Mouse (Mus musculus) megakaryocyte progenitor cell, adult 5-6 weeks (primary cell): ENCODE measurements around the gene Cacna2d1. TPM values are rescaled to one million over a fixed set of nuclear protein-coding genes. Genes with fewer than 3 reads are reported as not detected.

Source experiments
- ATAC-seq: replicated peaks from 2 replicates; pipeline ENCODE4 v1.8.0; 2016; ENCODE audit warnings: mild to moderate bottlenecking, moderate TSS enrichment, inconsistent platforms; ENCODE audit not compliant: poor library complexity
- total RNA-seq, 2 experiments: library from RNA; stranded (forward) in 1 of 2; stranded (reverse) in 1 of 2; fragments of 157-497, 149-512 nt in 1 of 2; fragments of 200-1000 nt in 1 of 2; gene quantifications; 2 replicates each; pipeline versions ENCODE4 v1.2.3 to v1.2.4; 2015 to 2017

Gene Cacna2d1
- total RNA-seq, 2 experiments from 2014 or later = not detected

- ATAC-seq = no peak
Observed at GRCm38 (mm10) chr5:16252738-16253513, 318.4 kb downstream of the Cacna2d1 start.

- no peak for ATAC-seq
Observed at GRCm38 (mm10) chr5:16253768-16254167, 319.3 kb downstream of the Cacna2d1 start.

GRCm38 (mm10) chr5:16265385-16265784 is 330.9 kb downstream of the Cacna2d1 start:
- no peak for ATAC-seq

GRCm38 (mm10) chr5:16277058-16277457 is 342.6 kb downstream of the Cacna2d1 start:
- ATAC-seq = no peak

GRCm38 (mm10) chr5:16281229-16281628 is 346.7 kb downstream of the Cacna2d1 start:
- no peak for ATAC-seq

DNA sequence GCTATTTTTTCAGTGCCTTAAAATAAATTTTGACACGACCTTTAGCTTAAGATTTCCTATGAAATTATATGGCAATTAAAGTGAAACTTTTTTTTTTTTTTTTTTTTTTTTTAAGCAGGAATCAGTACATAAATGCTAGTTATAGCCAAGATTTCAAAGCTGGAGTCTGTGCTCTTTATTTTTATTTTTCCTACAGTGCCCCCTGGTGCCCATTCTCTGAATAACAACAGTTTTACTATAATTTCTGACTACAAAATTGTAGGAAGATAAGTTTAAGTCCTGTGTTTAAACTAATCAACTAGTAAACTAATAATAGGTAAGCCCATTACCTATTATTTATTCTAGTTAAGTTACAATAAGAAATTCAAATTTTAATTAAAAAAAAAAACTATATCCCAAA is 358.7 kb downstream of the Cacna2d1 start:
- ATAC-seq = peak; percentile 64

GRCm38 (mm10) chr5:16293825-16294224 is 359.3 kb downstream of the Cacna2d1 start:
- no peak for ATAC-seq

DNA sequence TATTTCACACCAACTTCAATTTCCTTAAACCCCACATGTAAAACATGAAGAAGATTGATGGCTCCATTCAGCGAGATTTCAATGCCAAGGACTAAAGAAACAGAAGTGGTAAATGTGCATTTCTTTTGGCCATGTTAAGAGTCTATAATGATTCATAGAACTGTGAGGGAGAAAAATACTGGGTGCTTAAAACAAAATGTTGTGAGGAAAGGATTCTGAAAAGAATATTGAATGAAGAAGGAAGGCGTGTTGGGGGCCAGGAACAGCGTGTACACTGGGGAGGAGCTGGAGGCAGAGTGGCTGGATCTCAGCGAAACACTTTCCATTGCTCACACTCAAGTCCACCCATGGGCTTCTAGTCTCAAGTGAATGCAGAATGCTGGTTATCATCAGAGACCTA is 360.2 kb downstream of the Cacna2d1 start:
- no peak for ATAC-seq

GRCm38 (mm10) chr5:16297170-16297771 is 362.8 kb downstream of the Cacna2d1 start:
- no peak for ATAC-seq

GRCm38 (mm10) chr5:16299631-16300030 is 365.1 kb downstream of the Cacna2d1 start:
- ATAC-seq = no peak

- peak; percentile 100 for ATAC-seq
Observed at GRCm38 (mm10) chr5:16309168-16310006, 374.9 kb downstream of the Cacna2d1 start.

- no peak for ATAC-seq
Observed at GRCm38 (mm10) chr5:16314242-16314641, 379.8 kb downstream of the Cacna2d1 start.

DNA sequence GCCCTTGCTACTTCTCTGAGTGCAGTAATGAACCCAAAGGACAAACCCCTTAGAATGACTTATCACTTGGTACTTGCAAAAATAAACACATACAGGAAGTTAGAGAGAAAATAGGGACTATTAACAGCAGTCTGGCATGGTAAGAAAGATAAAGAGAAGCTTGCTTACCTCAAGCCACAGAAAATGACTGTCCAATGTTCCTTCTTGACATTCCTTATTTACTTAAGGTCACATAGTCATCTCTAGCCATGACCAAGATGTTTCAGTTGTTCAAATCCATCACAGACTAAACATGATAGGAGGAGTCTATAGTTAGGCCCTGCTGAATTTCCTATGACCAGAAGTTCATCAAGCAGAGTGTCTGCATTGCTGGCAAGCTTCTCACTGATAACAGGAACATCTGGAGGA is 381.5 kb downstream of the Cacna2d1 start:
- ATAC-seq = peak; percentile 56

DNA sequence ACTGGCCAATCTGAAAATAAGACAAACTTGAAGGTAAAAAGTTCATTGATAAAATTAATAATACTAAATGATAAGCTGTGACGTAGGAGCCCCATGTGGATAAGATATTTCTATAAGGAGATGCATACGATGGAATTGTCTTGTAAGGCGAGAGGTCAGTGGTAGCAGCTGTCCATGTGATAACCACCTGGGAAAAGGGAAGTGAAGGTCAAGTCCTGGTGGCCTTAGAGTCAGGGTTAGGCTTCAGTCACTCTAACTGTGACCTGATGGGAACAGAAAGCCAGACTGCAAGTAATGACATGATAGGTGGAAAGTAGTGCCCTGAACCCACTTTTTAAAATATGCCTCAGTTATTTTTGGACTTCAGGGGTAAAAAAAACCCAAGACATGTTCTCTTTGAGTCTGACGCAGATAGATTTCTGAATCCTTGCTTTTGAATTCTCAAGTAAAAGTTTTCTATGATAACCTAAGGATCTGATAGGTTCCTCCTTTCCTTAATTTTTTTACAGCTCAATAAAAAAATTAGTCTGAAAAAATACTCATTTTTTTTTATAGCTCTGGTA is 383.3 kb downstream of the Cacna2d1 start:
- ATAC-seq = peak; percentile 61

DNA sequence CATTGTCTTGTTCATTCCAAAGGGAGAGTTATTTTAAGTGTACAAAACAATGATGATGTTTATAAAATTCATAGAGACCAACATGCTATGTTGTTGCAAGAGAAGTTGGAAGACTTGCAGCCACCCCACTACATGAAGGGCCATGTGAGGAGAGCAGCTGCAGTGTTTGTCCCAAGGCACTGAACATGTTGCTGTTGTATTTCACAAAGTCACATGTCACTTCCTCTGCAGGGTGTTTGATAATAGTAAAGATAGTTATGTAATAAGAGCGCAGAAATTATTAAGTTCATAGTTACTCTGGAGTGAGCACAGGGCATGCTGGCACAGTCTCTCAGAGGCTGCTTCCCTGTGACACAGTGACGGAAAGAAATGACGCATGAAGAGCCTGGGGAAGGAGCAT is 392.1 kb downstream of the Cacna2d1 start:
- peak; percentile 85 for ATAC-seq

DNA sequence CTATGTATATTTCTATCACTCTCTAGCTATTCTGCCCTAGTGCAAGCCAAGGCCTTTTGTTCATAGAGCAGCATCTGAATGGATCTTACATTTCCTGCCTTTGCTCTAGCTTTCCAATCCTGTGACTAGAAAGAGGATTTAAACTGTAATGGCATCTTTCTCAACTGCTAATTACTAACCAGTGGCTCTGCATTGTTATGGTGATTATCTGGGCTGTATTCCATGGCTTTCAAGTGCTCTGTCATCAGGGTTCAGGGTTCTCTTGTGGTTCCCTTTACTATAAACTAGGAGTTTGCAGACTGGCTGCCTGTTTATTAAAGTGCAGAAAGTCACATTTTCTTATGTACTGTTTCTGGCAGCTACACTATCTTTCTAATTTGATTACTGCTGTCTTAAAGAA is 410.9 kb downstream of the Cacna2d1 start:
- ATAC-seq = no peak

DNA sequence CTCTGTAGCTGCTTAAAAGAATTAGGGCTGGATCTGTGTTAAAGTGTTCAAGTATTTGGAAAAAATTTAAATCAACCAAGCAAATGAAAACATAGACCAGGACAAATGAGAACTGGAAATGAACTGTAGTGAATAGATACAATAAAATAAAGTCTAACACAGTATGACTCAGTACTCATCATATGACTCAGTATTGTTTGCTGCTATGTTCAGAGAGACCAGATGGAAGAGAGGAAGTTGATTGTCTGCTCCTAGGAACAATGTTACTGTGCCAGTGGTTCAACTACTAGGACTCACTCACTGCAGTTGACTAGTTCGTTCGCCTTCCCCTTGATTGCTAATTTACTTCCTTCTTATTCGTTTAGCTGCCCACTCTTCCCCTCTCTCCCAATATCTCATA is 421.3 kb downstream of the Cacna2d1 start:
- ATAC-seq = no peak

DNA sequence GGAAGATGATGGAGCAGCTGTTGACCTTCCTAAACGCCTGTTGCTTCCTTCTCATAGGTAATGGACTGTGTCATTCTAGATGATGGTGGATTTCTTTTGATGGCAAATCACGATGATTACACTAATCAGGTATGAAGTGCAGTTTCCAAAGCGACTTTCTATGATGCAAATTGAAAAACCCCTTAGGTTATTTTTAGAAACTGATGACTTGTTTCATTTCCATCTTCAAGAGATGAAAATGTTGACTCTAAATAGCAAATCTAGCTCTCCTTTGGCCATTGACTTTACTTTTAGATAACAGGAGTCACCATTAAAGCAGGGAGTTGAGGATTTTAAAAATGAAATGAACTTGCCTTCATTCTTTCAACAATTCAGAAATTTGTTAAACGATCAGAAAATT is 423.2 kb downstream of the Cacna2d1 start:
- ATAC-seq = no peak

DNA sequence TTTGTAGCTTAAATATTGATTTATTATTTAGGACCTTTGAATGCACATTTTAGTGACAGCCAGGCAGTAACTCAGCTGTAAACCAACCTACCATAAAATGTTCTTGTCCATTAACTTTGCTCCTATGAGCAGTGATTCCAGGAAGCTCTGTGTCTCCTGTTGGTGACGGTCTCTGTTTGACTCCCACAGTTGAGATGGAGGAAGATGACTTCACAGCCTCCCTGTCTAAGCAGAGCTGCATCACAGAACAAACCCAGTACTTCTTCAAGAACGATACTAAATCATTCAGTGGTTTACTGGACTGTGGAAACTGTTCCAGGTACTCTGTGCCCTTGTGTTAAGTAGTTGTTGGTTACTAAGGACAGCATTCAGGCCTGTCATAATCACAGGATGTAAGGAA is 427.6 kb downstream of the Cacna2d1 start:
- ATAC-seq = no peak

- no peak for ATAC-seq
Observed at GRCm38 (mm10) chr5:16363171-16363570, 428.7 kb downstream of the Cacna2d1 start.

GRCm38 (mm10) chr5:16370706-16371105 is 436.2 kb downstream of the Cacna2d1 start:
- ATAC-seq = no peak
